Mouse (Mus musculus) urinary bladder, adult 2 months (tissue): ENCODE measurements around the gene Mpst. TPM values are rescaled to one million over a fixed set of nuclear protein-coding genes. Genes with fewer than 3 reads are reported as not detected.
A peak's percentile ranks its signal among the peaks of the same experiment; 100 is the strongest.

ENCODE experiments used
- DNase-seq: peaks from one replicate; pipeline ENCODE4 v3.0.0; 2022; ENCODE audit warnings: low spot score
- polyA plus RNA-seq: library from polyadenylated mRNA; depleted of rRNA; stranded (reverse); fragments of >200 nt; gene quantifications from 2 replicates; pipeline ENCODE4 v1.2.3, GENCODE M21; 2012; rRNA removed

Mpst gene
- polyA plus RNA-seq, result 80.2 and 82.5 TPM in 2 replicates

GRCm38 (mm10) chr15:78406293-78406934 lies at the start of gene Mpst:
Gene Mpst (plus strand): TSS chr15:78406416.
- DNase-seq, result peak; percentile 86

DNA sequence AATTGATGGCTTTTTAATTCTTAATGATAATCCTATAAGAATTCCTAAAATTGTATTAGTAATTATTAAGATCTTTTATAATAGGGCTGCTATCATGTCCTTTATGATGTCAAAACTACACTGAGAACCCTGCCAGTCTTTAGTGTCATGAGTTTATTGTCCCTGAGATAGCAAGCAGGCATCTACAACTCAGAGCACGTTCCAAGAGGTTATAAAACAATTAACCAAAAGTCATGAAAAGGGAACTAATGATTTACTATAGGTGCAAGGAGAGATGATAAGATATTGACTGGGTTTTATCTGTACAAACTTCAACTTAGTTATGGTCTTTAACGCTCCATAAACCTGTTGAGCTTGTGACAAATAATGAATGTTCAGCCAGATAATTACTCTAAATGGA lies 40.3 kb upstream of the Mpst start:
- no peak for DNase-seq

DNA sequence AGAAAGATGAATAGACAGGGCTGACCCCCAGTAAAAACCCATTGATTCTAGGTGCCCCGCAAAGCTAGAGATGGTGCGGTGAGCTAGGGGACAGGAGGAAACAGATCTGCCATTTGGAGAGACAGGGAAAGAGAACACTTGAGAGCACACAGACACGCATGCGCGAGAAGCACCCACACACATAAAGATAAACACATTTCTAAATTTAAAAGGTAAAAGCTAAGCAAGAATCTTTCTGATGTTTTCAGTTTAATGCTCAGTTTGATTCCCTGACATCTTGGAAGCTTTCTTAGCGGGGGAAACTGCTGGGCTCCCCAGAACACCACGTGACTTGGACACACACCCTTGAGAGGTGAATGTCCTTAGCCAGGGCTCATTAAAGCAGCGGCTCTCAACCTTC lies 39.3 kb upstream of the Mpst start:
- DNase-seq, result no peak

DNA sequence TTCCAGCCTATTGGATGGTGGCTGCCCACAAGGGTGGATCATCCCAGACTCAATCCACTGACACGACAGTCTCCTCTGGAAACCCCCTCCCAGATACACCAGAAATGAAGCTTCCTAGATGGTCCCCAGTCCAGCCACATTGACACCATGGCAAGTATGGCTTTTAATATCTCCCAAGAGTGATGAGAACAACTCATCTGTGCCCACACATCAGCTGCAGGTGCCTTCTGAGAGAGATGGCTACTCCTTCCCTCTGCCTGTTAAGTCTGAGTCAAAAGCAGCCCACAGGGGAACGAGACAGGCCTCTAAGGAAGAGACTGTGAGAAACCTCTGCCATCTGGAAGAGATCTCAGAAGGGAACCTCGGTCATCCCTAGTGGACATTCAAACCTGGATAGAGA lies 38.4 kb upstream of the Mpst start:
- no peak for DNase-seq

DNA sequence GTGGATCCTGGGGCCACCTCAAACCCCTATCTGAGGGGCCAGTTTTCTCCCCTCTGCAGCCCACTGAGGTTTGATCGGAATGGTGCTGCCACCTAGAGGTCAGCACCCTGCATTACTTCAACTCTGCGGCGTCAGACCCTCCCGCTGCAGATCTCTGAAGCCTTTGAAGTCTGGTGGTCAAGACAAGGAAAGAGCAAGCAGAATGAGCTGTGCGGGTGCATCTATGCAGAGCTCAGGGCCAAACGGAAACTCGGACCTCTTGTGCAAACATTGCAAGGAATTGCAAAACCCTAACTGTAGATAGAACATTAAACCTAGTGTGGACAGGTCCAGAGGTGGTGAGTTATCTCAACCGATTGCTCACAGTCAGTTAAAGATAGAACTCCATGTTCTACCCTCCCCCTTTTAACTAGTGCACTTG lies 37.3 kb upstream of the Mpst start:
- DNase-seq, result no peak

DNA sequence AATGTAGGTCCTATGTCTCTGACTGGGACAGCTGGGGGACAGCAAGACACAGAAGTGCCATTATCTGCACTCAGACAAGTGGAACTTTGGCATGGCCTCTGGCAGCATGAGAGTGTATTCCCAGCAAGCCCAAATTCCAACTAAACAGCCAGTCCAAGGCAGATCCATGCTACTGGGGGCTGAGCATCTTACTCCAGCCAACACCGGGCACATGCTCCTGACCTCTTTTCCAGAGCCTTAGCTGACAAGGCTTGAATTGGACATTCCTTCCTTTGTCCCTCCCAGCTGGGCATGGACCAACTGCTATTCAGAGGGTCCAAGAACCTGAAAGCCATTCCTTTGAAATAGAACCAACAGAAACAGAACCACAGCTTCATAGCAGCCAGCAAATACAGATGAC lies 36.6 kb upstream of the Mpst start:
- no peak for DNase-seq

DNA sequence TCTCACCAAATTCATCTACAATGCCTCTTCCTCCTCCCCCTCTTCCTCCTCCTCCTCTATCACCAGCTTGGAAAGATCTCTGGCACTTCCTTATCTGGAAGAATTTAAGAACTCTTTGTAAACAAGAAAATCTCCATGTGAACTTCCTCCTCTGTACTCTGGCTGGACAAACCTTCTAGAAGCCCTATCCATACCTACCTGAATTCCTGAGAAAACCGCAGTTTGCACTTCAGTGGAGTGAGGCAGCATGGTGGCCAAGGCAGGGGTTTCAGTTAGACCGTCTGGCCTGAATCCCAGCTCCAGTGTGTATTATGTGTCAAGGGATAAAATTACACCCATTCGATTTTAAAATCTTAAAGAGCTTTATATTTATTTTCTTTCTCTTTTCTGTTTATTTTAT lies 33.4 kb upstream of the Mpst start:
- DNase-seq, result no peak

DNA sequence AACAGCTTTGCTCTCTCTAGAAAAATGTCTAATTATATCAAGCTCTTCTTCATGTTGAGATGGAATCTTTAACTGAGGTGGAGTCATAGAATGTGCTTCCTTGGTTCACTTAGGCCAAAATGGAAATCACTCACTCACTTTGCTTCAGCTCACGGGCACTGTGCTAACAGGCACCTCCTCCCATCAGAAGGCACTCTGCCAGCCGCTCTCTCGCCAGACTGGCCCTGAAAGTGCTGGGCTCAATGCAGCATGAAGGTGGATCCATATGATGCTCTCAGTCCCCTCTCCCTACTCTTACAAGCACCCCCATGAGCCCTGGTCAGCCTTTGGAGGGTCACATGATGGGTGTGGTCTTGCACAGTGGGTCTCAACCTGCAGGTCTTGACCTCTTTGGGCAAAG lies 32.0 kb upstream of the Mpst start:
- DNase-seq, result no peak

DNA sequence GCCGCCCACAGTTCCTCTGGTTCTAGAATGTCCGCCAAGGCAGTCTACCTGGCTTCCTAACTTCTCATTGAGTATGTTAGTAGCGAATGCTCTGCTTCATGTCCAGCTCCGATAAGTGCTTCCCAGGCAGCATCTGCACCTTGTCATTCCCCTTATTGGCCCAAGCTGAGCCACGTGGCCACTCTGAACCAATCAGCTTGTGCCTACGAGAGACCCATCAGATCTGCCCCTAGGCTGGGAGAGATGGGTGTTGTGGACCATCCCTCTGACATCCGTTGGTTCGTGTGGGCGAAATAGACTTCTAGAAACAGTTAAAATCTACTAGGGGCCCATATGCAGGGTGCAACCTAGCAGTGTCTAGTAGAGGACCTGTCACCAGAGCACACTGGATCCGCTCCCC lies 28.4 kb upstream of the Mpst start:
- DNase-seq, result no peak

DNA sequence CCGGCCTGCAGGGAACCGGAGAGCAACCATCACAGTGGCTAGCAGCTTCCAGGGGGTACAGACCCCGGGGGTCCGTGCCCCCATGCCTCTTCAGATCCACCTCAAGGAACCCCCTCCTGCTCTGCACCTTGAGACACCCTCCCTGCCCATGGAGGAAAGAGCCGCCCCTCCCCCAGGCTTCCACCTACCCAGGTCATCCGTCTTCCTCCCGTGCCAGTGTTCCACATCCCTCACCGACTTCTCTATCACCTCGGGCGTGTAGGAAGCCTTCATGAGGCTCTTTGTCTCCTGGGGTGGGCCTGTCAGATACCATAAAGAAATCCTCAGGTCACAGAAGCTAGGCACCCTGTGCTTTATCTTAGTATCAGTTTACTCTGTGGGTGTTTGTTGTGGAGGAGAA lies 27.7 kb upstream of the Mpst start:
- no peak for DNase-seq

- DNase-seq, result no peak
Measured at GRCm38 (mm10) chr15:78380208-78380607, 26.0 kb upstream of the Mpst start.

GRCm38 (mm10) chr15:78380741-78381140 lies 25.5 kb upstream of the Mpst start:
- DNase-seq, result no peak

GRCm38 (mm10) chr15:78382115-78382514 lies 24.1 kb upstream of the Mpst start:
- DNase-seq, result no peak

- no peak for DNase-seq
Measured at GRCm38 (mm10) chr15:78383450-78384219, 22.6 kb upstream of the Mpst start.

DNA sequence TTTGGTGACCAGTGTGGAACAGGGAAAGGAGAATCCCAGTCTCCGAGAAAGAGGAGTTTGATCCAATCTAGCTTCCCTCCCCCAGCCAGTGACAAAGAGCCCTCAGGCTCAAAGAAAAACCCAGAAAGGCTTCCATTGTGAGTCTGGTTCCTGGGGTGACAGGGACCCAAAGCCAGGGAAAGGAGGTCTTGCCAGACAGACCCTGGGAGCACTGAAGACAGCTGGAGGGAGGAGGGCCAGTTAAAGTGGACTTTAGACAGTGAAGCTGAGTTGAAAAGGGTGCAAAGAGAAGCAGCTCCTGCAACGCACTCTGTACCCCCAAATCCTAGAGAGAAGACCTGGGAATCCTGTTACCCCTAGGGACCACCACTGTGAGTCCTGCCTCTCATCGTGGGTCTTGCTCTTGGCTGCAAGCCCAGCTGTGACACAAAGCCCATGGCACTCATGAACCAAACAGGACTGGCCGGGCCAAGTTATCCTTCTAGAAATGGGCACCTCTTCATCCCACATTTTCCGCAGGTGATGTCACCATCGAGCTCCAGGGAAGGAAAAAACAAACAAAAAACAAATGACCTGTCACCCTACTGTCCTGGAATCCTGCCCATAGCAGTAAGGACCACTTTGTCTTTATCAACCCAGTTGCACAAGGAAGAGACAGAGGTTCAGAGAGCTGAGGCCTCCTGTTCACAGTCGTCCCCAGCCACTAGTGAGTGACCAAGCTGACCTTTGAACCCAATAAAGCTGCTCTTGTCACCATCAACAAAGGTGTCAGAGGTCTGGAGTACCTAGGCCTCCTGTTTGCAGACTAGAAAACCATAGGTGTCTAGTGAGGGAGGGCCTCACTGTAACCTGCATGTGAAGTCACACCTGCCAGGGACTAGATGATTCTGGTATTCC lies 21.7 kb upstream of the Mpst start:
- no peak for DNase-seq

DNA sequence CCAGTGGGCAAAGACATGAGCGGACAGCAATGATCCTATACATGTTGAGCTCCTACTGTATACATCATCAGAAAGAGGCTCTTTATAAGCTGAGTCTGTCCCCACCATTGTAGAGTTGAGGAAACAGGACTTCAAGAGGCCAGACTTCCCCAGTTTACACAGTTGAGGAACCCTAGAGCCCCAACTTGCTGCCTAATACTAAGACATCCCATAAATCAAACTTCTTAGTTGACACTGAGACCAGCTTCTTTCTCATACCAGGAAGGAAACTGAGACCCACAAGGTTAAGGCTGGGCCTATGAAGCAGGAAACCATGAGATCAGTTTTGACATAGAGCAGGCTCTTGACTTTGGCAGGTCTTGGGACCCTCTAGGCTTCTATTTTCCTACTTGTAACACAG lies 20.7 kb upstream of the Mpst start:
- no peak for DNase-seq

DNA sequence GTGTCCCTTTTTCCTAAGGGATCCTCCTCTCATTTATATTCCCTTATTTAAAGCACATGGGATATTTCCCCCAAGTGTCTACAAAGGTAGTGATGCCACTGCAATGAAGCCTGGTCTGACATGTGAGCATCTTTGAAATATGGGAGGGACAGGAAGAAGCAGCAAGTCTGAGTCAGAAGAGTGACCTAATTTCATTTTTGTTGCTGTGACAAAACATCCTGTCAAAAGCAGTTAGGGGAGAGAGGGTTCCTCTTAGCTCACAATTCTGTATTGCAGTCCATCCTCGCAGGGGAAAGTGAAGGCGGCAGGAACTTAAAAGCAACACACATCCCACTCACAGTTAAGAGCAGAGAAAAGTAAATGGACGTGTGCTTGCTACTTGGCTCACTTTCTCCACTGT lies 15.4 kb upstream of the Mpst start:
- no peak for DNase-seq

- no peak for DNase-seq
Measured at GRCm38 (mm10) chr15:78395478-78395962, 10.7 kb upstream of the Mpst start, which contains the start of gene Tex33. Gene Tex33 (minus strand): TSS chr15:78395912.

GRCm38 (mm10) chr15:78401345-78401744 lies 4.9 kb upstream of the Mpst start:
- no peak for DNase-seq

DNA sequence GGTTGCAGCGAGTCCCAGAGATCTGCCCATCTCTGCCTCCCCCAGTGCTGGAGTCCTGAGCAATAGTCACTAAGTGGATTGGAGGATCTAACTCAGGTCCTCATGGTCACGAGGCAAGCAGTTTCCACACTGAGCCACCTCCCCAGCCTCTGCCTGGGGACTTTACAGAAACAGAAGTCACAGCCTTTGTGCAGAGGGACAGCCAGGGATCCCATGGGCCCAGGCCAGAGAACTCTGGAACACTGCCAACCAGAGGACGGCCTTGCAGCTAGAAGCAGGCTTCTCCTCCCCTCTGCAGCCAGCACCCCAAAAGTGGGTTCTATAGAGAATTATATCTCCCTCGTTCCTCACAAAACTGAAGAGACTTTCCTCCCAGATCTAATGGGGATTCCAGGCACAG lies 4.3 kb upstream of the Mpst start:
- no peak for DNase-seq

DNA sequence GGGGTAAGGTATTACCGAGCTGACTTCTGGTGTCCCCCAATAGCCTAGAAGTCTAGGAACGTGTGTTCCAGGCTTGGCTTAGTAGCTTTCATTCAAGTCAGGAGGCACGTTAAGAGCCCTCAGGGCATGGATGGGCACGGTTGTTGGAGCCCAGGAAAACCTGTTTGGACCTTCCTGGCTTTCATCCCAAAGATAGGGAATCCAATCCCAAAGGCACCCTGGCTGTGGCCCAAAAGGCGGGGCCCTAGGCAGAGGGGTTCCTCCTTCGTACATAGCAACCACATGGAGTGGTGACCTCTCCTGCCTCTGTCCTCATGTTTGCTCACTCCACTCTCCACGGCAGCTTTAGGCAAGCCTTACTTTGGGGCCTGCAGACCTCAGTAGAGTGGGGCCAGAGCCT lies 3.8 kb upstream of the Mpst start:
- DNase-seq, result no peak

GRCm38 (mm10) chr15:78403301-78403741 lies 2.9 kb upstream of the Mpst start:
- DNase-seq, result no peak
